Mouse (Mus musculus): Measurements from ENCODE around the gene Abcb4.

DNA sequence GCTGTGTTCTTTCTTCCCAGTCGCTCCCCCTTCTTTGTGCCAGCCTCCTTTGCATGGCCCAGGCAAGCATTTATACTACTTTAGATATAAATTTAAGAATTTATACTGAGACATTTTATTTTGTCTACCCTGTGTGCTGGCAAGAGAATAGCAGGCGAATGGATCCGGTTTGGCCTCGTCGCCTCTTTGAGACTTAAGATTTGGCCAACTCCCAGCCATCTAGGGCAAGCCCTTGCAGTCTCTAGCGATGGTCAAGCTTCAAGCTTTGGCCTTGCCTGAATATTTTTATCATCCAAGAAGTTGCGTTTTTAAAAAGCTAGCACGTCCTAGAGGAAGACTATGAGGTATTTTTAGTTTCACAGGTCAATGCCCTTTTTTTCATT, 104.0 kb downstream of the Abcb4 start:
- TF ChIP-seq POLR2A (IDR thresholded peaks at IDR 0.05; ENCODE audit: insufficient read length, low read depth): no peak
- no peak for TF ChIP-seq MAX (IDR thresholded peaks at IDR 0.05; ENCODE audit: low read depth)
- TF ChIP-seq E2F4 (IDR thresholded peaks at IDR 0.05; ENCODE audit: insufficient read depth): no peak
- no peak for TF ChIP-seq SRF (IDR thresholded peaks at IDR 0.05; ENCODE audit: control insufficient read depth, insufficient read length, low read depth)
- no peak for TF ChIP-seq TCF12 (IDR thresholded peaks at IDR 0.05; ENCODE audit: insufficient read depth, poor library complexity, severe bottlenecking)
- TF ChIP-seq MYOD1 (IDR thresholded peaks at IDR 0.05; ENCODE audit: control insufficient read depth in 1 of 3, insufficient read length in 2 of 3, low read depth in 2 of 3): no peak
- TF ChIP-seq USF1 (IDR thresholded peaks at IDR 0.05; ENCODE audit: low read depth): no peak
- TF ChIP-seq CEBPB (IDR thresholded peaks at IDR 0.05; ENCODE audit: insufficient read depth, poor library complexity, severe bottlenecking): no peak

All from myocyte (in vitro differentiated cells).